Mouse (Mus musculus) embryonic stem cell, embryonic (primary cell): ENCODE data around the gene Gata1.

Experiments
- CTCF ChIA-PET, 4 experiments: fragments of 300-600 bp in 2 of 4; fragments of 350-600 bp in 2 of 4; sonication (Branson Sonifier 250); formaldehyde crosslinking; loops; one replicate each; lab custom pipeline; 2022; ENCODE audit warnings: inconsistent platforms in 2 of 4; lab: Charles Lee
- POLR2A ChIA-PET, 4 experiments: fragments of 300-600 bp in 2 of 4; fragments of 350-600 bp in 2 of 4; sonication (Branson Sonifier 250); formaldehyde crosslinking; loops; one replicate each; lab custom pipeline; 2022; ENCODE audit warnings: antibody characterized with exemption in 4 of 4, inconsistent platforms in 1 of 4; lab: Charles Lee

Gata1 gene

DNA sequence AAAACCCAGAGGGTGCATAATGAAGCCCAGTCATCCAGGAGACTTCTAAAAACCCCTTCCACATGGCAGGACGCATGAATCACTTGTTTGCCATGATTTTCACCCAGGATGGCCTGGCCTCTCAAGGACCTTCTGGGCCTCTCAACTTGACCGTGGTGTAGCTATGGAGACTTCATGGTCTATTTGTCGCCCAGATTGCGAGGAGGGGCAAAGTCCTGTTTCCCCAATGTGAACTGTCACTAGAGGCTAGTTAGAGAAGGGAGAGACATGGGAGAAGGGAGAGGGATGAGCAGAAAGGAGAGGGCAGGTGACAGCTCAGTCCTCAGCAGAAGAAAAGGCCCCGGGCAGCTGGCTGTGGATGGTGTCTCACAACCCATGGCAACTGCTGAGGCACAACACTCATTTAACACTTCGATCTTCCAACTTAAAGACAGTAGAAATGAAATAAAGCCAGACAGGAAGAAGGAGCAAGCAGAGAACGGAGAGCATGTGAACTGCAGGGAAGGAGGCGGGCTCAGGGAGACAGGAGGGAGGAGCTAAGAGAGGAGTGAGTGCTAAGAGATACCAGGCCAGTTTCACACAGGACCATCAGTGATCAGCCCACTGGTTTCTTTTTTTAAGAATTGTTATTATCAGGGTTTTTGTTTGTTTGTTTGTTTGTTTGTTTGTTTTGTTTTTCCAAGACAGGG lies 14.7 kb upstream of the Gata1 start:
- POLR2A ChIA-PET = interaction anchor here in 3 of 4 experiments (0.6 to 2.0 kb wide), 36 partner anchors 8 to 286 kb away, joined by 3 to 22 read pairs (median 4); partner anchors contain the start of genes Hdac6 (in 3 of the 3), Eras (in 1 of the 3), Gata1 (in 1 of the 3) and Gripap1 (in 1 of the 3)
- CTCF ChIA-PET = interaction anchor here in 1 of 4 experiments (0.6 to 1.6 kb wide), 6 partner anchors 10 to 322 kb away, joined by 3 to 6 read pairs (median 3); no protein-coding TSS in a partner anchor

DNA sequence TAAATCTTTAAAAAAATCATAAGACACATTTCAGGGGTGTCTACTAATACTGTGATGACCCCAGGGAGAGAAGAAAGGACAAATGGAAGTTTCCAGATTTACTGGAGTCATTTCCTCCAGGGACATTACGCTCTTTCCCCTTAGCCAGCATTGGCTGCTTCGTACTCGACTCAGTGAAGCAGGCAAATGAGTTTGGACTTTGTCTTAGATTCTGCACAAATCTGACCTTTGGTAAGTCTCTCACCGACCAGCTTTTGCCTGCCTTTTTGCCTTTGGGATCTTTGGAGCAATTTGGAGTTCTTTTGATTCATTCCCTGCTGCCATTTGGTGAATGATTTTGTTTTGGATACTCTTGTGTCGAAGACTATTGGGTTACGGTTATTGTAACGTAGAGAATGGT lies 3.5 kb upstream of the Gata1 start:
- ChIA-PET CTCF (no interaction called here), POLR2A (interaction anchor here in 3 of 4 experiments (0.7 to 1.1 kb wide), 3 partner anchors 11 to 257 kb away, joined by 3 read pairs; no protein-coding TSS in a partner anchor)

DNA sequence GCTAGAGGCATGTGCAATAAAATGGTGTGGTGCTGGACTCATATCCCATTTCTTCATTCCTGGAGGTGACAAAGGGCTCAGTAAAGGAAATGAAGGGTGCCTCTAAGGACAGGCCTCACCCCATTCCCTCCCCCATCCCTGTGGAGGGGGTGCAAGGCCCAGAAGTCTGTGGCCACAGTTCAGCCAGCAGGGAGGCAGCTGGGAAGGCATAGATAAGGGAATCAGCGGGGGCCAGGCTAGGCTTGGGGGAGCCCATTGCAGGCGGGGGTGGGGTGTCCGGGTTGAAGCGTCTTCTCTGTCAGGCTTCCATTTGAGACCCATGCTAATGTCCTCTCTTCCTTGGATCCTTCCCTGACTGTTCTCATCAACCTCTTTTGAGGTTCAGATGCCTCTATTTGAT lies 6.6 kb downstream of the Gata1 start:
- CTCF ChIA-PET = no interaction called here
- POLR2A ChIA-PET = no interaction called here

DNA sequence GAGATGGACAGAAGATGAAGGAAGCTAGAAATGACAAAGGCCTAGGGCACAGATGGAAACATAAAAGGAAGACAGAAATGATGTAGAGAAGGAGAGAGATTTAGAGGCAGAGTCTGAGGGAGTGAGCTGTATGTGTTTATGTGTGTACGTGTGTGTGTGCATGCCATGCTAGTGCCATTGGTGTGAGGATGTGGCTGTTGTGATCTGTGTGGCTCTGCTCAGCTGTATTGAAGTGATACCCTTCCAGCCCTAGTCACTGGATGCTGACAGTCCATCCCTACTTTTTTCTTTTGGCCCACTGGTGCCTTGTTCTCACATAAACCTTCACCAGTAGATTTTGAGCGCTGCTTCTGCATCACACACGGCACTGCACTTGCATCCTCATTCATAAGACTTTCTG lies 9.0 kb downstream of the Gata1 start:
- ChIA-PET POLR2A (interaction anchor here in 1 of 4 experiments (1.5 kb wide), 1 partner anchor 23 kb away, joined by 3 read pairs; no protein-coding TSS in a partner anchor), CTCF (interaction anchor here in 1 of 4 experiments (0.7 kb wide), 1 partner anchor 39 kb away, joined by 3 read pairs; no protein-coding TSS in a partner anchor)

DNA sequence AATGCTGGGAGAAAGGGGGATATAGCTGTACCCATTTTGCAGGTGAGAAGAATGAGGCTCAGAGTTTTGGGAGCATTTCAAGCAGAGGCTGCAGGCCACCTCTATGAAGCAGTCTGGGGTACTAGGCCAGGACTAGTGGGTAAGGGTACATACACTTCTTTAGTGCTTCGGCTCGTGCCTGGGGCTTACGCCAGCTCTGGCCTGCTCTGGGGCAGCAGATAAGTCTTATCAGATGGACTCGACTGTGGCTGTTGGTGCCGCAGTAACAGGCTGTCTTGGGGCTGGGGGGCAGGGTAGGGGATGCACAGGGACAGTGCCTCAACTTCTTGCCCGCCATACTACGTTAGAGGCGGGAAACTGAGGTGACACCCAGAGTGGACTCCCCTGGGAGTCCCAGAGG lies 9.6 kb downstream of the Gata1 start:
- ChIA-PET CTCF (no interaction called here), POLR2A (interaction anchor here in 1 of 4 experiments (1.0 to 1.5 kb wide), 2 partner anchors 24 to 25 kb away, joined by 3 read pairs; no protein-coding TSS in a partner anchor)

DNA sequence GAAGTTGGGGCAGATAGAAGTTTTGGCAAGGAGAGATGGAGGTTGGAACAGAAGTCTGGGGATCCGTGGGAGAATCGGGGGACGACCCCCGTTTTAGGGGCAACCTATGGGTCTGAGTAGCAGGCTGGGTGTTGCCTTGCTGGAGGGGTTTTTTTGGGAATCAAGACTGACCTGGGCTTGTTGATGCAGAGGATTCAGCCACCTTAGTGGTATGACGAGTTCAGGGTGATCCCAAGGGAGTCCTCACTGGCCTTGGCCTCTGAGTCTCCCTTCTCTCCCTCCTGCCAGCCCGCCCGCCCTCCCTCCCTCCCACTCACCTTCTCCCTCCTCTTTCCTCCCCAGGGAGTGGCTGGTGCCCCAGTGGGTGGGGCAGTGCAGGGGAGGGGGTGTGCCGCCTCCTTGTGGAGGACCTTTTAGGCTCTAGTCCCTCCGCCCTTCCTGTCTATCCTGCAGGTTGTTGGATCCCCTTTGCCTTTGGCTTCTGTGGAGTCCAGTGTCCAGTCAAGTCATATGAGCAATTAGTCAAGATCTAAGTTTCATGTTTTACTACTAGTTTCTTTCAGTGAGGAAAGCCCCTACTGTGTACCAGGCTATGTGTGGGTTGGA lies 10.2 kb downstream of the Gata1 start:
- ChIA-PET CTCF (interaction anchor here in 1 of 4 experiments (0.6 kb wide), 1 partner anchor 185 kb away, joined by 3 read pairs; no protein-coding TSS in a partner anchor), POLR2A (interaction anchor here in 1 of 4 experiments (1.0 to 1.5 kb wide), 2 partner anchors 24 to 25 kb away, joined by 3 read pairs; no protein-coding TSS in a partner anchor)

DNA sequence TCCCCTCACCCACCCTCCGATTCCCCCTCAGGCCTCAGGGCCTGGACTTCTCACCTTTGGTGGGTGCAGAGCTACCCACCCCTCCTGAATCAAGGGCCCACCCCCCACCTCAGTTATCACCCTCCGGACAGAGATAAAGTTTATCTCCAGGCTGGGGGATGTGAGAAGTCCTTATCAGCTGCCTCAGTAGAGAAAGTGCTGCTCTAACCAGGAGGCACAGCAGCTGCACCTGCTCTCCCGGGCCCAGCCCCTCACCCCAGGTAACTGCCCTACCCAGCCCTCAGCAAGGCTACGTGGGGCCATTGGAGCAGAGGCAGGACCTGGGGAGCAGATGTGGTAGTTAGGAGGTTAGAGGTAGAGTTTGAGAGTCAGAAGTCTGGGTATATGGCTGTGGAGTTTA lies 11.7 kb downstream of the Gata1 start:
- ChIA-PET CTCF (no interaction called here), POLR2A (interaction anchor here in 2 of 4 experiments (0.7 to 2.5 kb wide), 2 partner anchors 18 to 29 kb away, joined by 3 to 9 read pairs; partner anchors contain the start of gene Hdac6 (in 1 of the 2))

DNA sequence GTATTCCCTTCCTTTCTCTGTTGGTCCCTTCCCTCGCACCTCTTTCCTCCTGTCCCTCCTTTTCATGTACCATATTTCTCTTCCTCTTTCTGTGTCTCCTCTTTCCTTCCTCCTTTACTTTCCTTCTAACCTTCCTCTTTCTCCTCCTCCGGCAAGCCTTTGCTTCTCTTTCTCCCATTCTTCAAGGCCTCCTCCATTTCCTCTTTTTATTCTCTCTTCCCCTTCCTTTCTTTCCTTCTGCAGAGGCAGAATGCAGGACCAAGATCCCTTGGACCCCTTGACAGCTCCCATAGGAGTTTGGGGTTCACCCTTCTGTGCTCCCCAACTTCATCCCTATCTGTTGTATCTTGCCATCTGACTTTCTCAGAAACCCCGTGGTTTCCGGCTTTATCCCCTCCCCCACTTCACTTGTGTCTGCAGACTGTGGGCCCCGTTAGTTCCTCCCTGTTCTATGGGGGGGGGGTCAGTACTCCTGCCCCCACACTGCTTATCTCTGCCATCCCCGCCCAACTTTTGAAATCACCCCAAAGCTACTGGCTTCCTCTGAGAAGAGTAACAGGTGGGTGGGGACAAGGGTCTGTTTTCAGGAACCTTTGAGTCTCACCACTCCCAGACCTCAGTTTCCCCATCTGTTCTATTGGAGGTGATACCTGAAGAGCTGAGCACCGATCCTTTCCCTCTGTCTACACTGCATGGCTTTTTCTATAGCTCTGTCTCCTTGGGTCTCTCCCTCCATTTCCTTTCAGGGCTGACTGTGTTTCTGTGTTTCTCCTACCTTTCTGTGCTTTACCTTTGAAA lies 13.8 kb downstream of the Gata1 start:
- CTCF ChIA-PET = no interaction called here
- POLR2A ChIA-PET = interaction anchor here in 1 of 4 experiments (2.5 kb wide), 1 partner anchor 16 kb away, joined by 9 read pairs; the partner anchor contains the start of gene Hdac6

DNA sequence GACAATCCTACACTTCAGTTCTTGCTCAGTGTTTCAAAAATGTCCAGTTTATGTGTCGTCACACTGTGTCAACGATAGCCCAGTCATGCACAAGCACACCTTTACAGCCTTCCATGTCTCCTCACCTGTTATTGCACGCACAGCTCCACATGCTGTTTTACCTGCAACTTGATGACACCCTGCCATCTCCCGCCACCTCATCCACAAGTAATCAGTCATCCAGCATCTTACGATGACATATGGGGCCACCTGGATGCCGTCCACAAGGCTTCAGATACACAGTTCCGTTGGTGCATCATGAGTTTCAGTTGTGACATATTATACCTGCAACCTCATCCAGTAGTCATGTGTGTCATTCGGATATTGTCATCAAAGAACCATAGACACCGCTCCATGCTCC lies 19.0 kb downstream of the Gata1 start:
- ChIA-PET CTCF (no interaction called here), POLR2A (interaction anchor here in 1 of 4 experiments (1.1 kb wide), 1 partner anchor 11 kb away, joined by 4 read pairs; the partner anchor contains the start of gene Hdac6)

DNA sequence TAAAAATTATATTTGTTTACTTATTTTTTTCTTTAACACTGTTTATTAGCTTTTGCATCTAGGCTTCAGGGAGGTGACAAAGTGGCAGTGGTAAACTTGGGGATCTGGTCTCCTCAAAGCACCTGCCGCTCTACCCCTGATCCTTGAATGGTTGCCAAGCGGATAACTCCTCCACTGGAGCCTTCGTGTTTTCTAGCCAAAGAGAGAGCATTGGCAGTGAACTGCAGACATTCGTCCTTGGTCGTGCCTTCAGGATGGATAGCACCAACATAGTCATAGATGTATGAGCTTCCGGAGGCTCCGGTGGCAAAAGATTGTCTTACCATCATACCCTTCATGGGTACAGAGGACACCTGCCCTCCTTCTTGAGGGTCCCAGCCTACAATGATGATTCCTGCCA lies 27.8 kb downstream of the Gata1 start:
- ChIA-PET CTCF (interaction anchor here in 1 of 4 experiments (1.6 kb wide), 1 partner anchor 13 kb away, joined by 5 read pairs; no protein-coding TSS in a partner anchor), POLR2A (interaction anchor here in 3 of 4 experiments (0.6 to 2.8 kb wide), 4 partner anchors 12 to 124 kb away, joined by 3 to 11 read pairs (median 7); partner anchors contain the start of gene Suv39h1 (in 1 of the 3))

DNA sequence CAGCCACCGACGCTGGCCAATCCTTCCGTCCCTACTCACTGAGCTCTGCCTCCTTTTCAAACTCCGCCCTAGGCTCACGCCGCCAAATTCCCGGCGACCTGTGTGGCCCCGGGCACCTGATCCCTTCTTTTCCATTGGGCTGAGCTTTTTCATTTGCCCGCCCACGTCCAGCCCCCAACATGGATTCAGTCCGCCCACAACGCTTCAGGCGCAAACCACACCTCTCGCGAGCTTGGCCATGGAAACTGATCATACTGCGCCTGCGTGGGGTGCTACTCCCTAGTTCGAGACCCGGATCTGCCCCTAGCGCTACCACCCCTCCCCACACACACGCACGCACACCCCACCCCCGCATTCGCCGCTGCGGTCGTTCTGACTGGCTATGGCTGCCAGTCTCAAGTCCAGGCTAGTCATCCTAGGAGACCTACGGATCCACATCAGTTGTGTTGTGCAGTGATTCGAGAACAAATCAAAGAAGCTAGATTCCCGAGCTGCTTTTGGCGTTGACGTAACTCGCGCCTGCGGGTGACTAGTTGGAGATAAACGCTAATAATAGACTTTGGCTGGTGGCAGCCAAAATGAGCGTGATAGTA lies 29.9 kb downstream of the Gata1 start:
- POLR2A ChIA-PET = interaction anchor here in 3 of 4 experiments (0.5 to 3.0 kb wide), 79 partner anchors 9 to 375 kb away, joined by 3 to 69 read pairs (median 4); partner anchors contain the start of genes Eras (in 3 of the 3), Gm45208 (in 2 of the 3), Rbm3 (in 2 of the 3) and Suv39h1 (in 2 of the 3)
- CTCF ChIA-PET = interaction anchor here (0.5 to 1.5 kb wide), 14 partner anchors 11 to 309 kb away, joined by 3 to 14 read pairs (median 4); partner anchors contain the start of gene Suv39h1 (in 1 of the 4)

DNA sequence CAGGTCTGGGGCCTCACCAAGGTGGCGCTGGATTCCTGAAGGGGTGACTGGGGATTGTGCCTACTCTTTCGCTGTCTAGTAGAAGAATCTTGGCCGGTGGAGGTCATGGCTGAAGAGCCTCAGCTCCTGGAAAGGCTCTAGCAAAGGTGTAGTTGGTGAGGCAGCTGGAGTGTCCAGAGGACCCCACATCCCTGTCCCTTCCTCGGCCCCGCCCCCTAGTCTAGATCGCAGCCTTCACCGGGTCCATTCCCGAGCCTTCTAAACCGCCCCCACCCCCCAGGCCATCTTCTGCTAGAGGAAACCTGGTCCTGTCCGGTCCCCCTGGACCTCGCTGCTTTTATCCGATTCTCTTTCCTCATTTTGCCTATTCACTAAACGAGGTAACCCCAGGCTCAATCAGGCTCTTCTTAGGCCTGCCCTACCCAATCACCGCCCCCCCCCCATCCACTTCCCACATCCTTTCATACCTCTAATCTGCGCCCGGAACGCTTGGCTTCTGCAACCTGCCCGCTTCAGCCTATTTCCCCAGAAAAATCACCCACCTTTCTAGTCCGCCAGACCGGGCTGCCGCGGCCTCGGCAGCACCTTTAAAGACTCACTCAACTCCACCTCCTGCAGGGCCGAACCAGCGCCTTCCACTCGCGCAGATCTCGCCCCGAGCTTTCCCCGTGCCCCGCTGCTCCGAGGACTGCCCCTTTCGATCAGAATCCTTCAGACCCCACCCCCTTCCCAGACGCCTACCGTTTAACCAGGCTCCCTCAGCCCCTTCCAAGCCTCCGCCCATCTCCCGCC lies 30.6 kb downstream of the Gata1 start, which contains the start of gene Hdac6:
Hdac6 (minus strand) TSS at position 782 of the 792 bp plus-strand sequence.
- ChIA-PET CTCF (interaction anchor here (0.5 to 1.5 kb wide), 13 partner anchors 10 to 309 kb away, joined by 3 to 14 read pairs (median 5); partner anchors contain the start of gene Suv39h1 (in 1 of the 4)), POLR2A (interaction anchor here in 3 of 4 experiments (0.5 to 3.0 kb wide), 79 partner anchors 10 to 305 kb away, joined by 3 to 69 read pairs (median 4); partner anchors contain the start of genes Eras (in 3 of the 3), Gm45208 (in 2 of the 3), Rbm3 (in 2 of the 3) and Suv39h1 (in 2 of the 3))

DNA sequence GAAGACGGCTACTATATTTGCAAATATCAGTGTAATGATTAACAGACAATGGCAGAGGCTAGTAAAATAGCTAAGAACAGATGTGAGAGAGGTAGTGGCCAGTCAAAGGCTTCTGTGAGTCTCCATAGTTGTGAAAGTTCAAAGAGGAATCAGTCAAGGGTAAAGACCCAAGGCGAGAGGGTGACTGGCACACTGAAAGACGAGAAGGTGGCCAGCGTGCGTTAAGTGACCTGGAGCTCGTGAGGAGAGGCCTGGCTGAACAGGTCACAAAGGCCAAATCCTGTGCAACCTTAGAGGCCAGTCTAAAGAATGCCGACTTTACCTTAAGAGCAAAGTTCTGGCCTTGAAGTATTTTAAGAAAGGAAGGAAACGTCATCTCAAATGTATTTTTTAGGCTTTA lies 32.3 kb downstream of the Gata1 start:
- ChIA-PET POLR2A (interaction anchor here in 3 of 4 experiments (0.8 to 1.5 kb wide), 9 partner anchors 9 to 107 kb away, joined by 3 to 6 read pairs (median 3); partner anchors contain the start of gene Eras (in 2 of the 3)), CTCF (interaction anchor here in 1 of 4 experiments (0.6 kb wide), 1 partner anchor 15 kb away, joined by 3 read pairs; no protein-coding TSS in a partner anchor)

DNA sequence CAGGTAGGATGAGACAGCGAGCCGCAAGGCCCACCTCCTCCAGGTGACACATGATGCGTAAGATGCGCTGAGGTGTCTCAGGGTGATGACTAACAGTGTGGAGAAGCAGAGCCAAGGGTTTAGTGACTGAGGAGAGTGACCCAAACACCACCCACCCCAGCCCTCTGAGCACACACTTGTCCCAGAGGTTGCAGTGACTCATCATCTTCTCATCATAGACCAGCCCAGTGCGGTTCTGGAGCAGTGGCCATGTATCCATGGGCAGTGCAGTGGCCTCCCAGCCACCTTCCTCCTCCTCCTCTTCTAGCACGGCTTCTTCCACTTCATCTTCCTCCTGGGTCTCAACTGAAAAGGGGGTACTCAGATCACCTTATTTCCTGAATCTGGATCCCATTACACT lies 40.2 kb downstream of the Gata1 start:
- CTCF ChIA-PET = interaction anchor here in 3 of 4 experiments (0.6 to 1.9 kb wide), 10 partner anchors 9 to 184 kb away, joined by 3 to 16 read pairs (median 5); partner anchors contain the start of genes Eras (in 1 of the 3) and Hdac6 (in 1 of the 3)

DNA sequence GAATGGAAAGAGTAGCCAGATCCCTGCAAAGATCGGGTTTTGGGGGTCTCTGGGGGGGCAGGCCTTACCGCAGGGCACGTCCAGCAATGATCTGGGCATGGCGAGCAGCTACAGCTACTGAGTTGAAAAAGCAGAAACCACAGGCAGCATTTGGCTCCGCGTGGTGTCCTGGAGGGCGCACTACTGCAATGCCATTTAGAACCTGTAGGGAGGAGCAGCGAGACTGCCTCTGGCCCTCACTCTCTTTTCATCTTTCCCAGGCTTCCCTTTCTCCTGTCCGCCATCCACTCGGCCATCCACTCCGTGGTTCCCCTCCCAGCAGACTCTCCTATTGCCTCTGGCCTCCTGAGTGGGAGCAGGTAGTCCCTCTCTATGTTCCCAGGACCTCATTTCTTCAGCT lies 41.0 kb downstream of the Gata1 start:
- ChIA-PET POLR2A (interaction anchor here in 3 of 4 experiments (0.5 to 2.9 kb wide), 10 partner anchors 9 to 72 kb away, joined by 3 to 19 read pairs (median 4); partner anchors contain the start of genes Eras (in 2 of the 3) and Hdac6 (in 2 of the 3)), CTCF (interaction anchor here (0.5 to 1.9 kb wide), 17 partner anchors 8 to 184 kb away, joined by 3 to 16 read pairs (median 5); partner anchors contain the start of genes Hdac6 (in 2 of the 4) and Eras (in 1 of the 4))

More for the DNA sequence above, 40.2 kb downstream of the Gata1 start:
- POLR2A ChIA-PET = interaction anchor here in 2 of 4 experiments (1.0 to 2.9 kb wide), 9 partner anchors 8 to 71 kb away, joined by 3 to 19 read pairs (median 5); partner anchors contain the start of genes Eras (in 2 of the 2) and Hdac6 (in 2 of the 2)
